Mouse (Mus musculus) adrenal gland (tissue): Measurements from ENCODE around the gene Pip5kl1.

ENCODE experiments used
- intact Hi-C: fragments of 180-260 bp; cut with DNase I; formaldehyde crosslinking; loops from one replicate; pipeline ENCODE4 v1.15.1; 2025

Pip5kl1 gene

GRCm38 (mm10) chr2:32547964-32548739 is 26.4 kb upstream of the Pip5kl1 start:
- intact Hi-C loops, result no loop called here

- intact Hi-C loops, result no loop called here
Observed at GRCm38 (mm10) chr2:32549171-32549570, 25.4 kb upstream of the Pip5kl1 start.

- intact Hi-C loops, result loop anchor here (5.0 kb wide), 1 partner anchor 52 kb away; no protein-coding TSS in a partner anchor
Observed at GRCm38 (mm10) chr2:32549764-32550163, 24.8 kb upstream of the Pip5kl1 start.

GRCm38 (mm10) chr2:32551236-32551635 is 23.4 kb upstream of the Pip5kl1 start:
- intact Hi-C loops, result loop anchor here (5.0 kb wide), 1 partner anchor 54 kb away; no protein-coding TSS in a partner anchor

GRCm38 (mm10) chr2:32553592-32554148 is 20.9 kb upstream of the Pip5kl1 start:
- intact Hi-C loops, result loop anchor here (5.0 kb wide), 1 partner anchor 56 kb away; no protein-coding TSS in a partner anchor

GRCm38 (mm10) chr2:32555484-32555883 is 19.1 kb upstream of the Pip5kl1 start:
- intact Hi-C loops, result no loop called here

- intact Hi-C loops, result no loop called here
Observed at GRCm38 (mm10) chr2:32556019-32556418, 18.6 kb upstream of the Pip5kl1 start.

GRCm38 (mm10) chr2:32559570-32559969 is 15.0 kb upstream of the Pip5kl1 start:
- intact Hi-C loops, result no loop called here

- intact Hi-C loops, result loop anchor here (1.0 to 5.0 kb wide), 2 partner anchors 78 to 164 kb away; no protein-coding TSS in a partner anchor
Observed at GRCm38 (mm10) chr2:32566536-32567063, 8.0 kb upstream of the Pip5kl1 start.

GRCm38 (mm10) chr2:32568149-32568548 is 6.4 kb upstream of the Pip5kl1 start:
- intact Hi-C loops, result loop anchor here (5.0 kb wide), 1 partner anchor 166 kb away; no protein-coding TSS in a partner anchor

GRCm38 (mm10) chr2:32568941-32569340 is 5.7 kb upstream of the Pip5kl1 start:
- intact Hi-C loops, result loop anchor here (5.0 kb wide), 1 partner anchor 167 kb away; no protein-coding TSS in a partner anchor

GRCm38 (mm10) chr2:32570698-32571494 is 3.7 kb upstream of the Pip5kl1 start, which contains the start of gene Dpm2:
Gene Dpm2 (plus strand): TSS chr2:32570858.
- intact Hi-C loops, result no loop called here

GRCm38 (mm10) chr2:32572196-32572595 is 2.4 kb upstream of the Pip5kl1 start:
- intact Hi-C loops, result no loop called here

GRCm38 (mm10) chr2:32574901-32575585 is 446 bp downstream of the Pip5kl1 start:
- intact Hi-C loops, result loop anchor here (5.0 kb wide), 1 partner anchor 37 kb away; no protein-coding TSS in a partner anchor

GRCm38 (mm10) chr2:32575586-32576160 is 1.1 kb downstream of the Pip5kl1 start, which contains the start of gene 9430097D07Rik:
Gene 9430097D07Rik (minus strand): TSS chr2:32575684.
- intact Hi-C loops, result loop anchor here (5.0 kb wide), 1 partner anchor 37 kb away; no protein-coding TSS in a partner anchor

- intact Hi-C loops, result loop anchor here (5.0 kb wide), 1 partner anchor 36 kb away; no protein-coding TSS in a partner anchor
Observed at GRCm38 (mm10) chr2:32576532-32576931, 1.9 kb downstream of the Pip5kl1 start.

- intact Hi-C loops, result loop anchor here (5.0 kb wide), 1 partner anchor 34 kb away; no protein-coding TSS in a partner anchor
Observed at GRCm38 (mm10) chr2:32578146-32579046, 3.8 kb downstream of the Pip5kl1 start.

- intact Hi-C loops, result loop anchor here (2.0 kb wide), 1 partner anchor 21 kb away; no protein-coding TSS in a partner anchor
Observed at GRCm38 (mm10) chr2:32581450-32582095, 7.0 kb downstream of the Pip5kl1 start.
